Mouse (Mus musculus) Muller cell, postnatal 12 days (primary cell): Measurements from ENCODE around the gene Vat1.
A peak's percentile ranks its signal among the peaks of the same experiment; 100 is the strongest.
"Not testable (repeated sequence)": the region's sequence is repeated elsewhere in the genome, so short reads cannot be mapped to it uniquely, and the experiment has no call there.

Experiments used
- DNase-seq: peaks from one replicate; pipeline ENCODE4 v3.0.0-alpha.2; 2015; ENCODE audit errors: inconsistent ontology term

Gene Vat1

DNA sequence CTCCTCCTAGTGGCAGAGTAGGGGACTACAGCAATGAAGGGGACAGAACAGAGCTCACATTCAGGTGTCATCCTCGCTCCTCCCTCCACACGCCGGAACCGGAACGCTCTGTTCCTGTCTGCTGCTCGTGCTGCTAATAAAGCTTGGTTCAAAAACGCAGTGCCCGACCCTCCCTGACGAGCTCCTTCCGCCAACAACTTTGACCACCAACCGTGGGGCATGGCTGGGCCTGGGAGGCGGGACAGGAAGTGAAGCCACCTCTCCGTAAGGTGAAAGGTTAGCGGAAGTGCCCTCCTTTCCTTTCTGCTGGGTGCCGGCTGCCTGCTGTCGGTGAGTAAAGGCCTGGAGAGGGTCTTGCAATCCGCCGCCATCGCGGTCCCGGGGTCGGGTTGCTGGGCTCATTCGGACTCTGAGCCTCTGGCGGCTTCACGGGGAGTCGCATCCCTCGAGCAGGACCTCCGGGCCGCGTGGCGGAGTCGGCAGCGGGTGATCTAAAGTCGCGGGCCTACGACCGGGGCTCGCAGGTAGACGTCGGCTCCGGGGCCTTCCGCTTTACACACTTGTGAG, 23.8 kb downstream of the Vat1 start, which contains the start of gene Rpl27:
TSS of gene Rpl27 (plus strand) at position 172 of the 567 bp plus-strand sequence.
- DNase-seq = peak; percentile 100

DNA sequence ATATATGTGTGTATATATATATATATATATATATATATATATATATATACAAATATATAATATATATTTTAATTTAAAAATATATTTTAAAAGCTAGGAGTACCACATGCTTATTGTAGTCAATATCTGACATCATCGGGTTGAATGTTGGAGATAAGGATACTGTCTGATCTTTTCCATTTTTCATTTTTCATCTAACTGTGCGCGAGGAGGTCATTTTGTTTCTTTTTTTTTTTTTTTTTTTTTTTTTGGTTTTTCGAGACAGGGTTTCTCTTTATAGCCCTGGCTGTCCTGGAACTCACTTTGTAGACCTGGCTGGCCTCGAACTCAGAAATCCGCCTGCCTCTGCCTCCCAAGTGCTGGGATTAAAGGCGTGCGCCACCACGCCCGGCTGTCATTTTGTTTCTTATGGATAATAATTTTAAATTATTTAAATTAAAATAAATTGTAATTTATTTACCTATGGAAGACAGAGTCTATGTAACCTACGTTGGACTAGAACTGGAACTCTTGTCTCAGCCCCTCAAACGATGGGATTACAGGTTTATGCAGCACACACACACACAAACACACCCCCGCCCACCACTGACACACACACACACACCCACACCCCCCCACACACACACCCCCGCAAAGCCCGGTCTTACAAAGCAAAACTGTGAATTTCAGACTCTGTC, 24.4 kb downstream of the Vat1 start:
- not testable (repeated sequence) for DNase-seq

DNA sequence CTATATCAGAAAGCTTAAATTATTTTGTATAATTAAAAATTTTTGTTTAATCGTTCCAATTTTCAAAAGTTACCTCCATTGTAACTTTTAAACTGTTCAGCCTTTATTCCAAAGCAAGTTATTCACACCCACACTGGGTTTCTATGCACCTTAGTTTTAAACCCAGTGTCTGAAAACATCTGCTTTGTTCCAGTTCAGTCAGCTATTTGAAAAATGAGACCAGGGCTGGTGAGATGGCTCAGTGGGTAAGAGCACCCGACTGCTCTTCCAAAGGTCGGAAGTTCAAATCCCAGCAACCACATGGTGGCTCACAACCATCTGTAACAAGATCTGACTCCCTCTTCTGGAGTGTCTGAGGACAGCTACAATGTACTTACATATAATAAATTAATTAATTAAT, 28.0 kb downstream of the Vat1 start:
- not testable (repeated sequence) for DNase-seq

DNA sequence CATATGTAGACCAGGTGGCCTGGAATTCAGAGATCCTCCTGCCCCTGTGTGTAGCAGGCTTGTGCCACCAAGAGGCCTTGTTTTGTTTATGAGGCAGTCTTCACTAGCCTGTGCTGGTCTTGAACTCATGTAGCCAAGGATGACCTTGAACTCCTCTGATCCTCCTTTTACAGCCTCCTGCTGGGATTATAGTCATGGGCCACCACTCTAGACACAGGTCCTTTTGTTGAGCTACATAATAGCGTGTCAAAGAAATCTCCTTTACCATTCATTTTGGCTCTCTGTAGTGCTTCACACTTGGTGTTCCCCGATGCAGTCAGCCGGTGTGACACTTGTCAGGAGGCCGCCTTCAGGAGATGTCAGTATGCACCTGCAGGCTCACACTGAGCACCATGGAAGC, 29.1 kb downstream of the Vat1 start:
- no peak for DNase-seq

DNA sequence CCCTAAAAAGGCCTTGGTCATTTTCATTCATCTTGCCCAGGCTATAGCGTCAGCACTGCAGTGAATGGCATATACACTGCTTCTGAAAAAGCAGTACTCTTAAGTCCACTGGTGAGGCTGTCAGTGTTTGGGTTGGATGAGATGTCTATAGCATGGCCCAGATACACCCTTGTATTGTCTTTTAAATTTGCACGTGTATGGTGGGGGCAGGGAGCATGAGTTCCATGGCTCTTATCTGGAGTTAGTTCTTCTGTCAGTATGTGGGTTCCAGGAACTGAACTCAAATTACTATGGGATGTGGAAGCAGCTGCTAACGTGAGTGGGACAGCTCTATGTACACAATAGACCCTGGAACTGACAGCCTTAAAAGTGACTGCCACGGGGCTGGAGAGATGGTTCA, 30.2 kb downstream of the Vat1 start:
- DNase-seq = no peak

DNA sequence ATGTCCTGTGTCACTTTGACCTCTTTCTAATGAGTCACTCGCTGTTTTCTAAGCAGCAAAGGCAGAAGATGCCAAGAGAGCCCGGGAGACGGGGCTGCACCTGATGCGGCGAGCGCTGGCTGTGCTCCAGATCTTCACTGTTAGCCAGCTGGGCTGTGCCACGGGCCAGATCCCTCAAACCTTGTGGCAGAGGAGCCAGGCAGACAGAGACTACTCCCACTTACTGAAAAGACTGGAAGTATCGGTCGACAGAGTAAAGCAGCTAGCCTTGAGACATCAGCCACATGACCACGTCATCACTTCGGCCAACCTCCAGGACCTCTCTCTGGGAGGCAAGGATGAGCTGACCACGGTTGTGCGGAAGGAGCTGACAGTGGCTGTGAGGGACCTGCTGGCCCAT, 32.6 kb downstream of the Vat1 start:
- peak; percentile 59 for DNase-seq

GRCm38 (mm10) chr11:101431327-101431726, 34.7 kb downstream of the Vat1 start:
- no peak for DNase-seq

DNA sequence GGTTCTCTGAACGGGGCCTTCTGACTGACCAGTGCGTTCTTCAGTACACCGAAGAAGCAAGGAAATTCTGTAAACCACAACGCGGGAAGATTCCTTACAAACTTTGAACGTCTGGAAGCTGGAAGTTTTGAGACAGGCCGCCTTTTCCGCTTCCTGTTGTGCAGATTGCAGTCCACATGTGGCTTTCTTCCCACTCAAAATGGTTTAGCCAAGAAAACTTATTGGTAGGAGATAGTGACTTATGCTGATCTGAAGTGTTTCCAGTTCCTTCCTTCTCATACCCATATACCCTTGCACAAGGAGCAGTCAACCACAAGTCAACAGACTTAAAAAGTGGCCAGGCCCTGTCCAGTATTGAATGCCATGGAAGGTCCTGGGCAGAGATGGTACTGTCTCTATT, 39.9 kb downstream of the Vat1 start:
- no peak for DNase-seq

DNA sequence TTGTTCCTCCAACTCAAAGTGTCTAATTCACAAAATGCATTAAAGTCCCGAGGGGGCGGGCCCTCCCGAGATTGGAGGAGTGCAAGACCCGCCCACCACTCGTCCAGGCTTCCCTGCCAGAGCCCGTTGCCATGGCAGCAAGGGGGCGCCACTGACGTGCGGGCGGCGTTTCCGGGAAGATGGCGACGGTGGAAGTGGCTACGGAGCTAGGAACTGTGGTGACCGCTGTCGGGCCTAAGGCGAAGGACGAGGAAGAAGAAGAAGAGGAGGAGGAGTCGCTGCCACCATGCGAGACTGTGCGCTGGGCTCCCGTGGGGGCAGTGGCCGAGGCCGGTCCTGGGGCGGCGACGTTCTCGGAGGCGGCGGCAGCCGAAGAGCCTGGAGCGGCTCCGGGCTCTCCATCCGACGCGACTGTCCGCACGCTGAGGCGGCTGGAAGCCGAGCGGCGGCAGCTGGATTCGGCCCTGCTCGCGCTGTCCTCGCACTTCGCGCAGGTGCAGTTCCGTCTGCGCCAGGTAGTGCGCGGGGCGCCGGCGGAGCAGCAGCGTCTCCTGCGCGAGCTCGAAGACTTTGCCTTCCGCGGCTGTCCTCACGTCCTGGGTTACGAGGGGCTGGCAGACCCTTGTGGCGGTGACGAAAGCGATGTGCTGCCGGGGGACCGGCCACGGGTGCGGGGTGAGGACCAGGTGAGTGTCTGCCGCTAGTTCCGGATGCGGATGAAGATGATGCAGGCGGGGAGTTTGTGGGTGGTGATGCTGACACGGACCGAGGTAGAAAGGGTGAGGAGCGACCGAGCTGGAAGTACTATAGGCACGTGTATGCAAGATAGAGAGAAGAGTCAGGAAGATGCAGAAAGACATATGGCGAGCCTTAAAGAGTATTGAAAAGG, 40.9 kb downstream of the Vat1 start, which contains the start of the genes Rundc1 and Ptges3l:
TSS of gene Rundc1 (plus strand) at position 161 of the 889 bp plus-strand sequence.
TSS of gene Ptges3l (minus strand) at position 409 of the 889 bp plus-strand sequence.
- peak; percentile 98 for DNase-seq

GRCm38 (mm10) chr11:101424105-101424851, 41.8 kb downstream of the Vat1 start, which contains the start of gene Gm27029:
Gene Gm27029 (minus strand): TSS chr11:101424796.
- peak; percentile 30 for DNase-seq

DNA sequence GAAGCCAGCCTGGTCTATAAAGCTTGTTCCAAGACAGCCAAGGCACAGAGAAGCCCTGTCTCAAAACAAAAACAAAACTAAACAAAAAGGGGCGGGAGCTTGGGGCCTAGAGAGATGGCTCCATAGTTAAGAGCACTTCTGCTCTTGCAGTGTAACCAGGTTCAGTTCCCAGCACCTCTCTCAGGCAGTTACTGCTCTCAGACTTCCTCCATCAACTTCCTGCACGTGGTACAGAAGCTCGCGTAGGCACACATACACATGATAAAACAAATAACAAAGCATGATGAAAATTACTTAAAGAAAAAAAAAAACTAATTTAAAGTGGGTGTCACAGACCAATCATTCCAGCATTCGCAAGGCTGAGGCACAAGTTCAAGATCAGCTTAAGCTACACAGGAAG, 45.9 kb downstream of the Vat1 start:
- no peak for DNase-seq

DNA sequence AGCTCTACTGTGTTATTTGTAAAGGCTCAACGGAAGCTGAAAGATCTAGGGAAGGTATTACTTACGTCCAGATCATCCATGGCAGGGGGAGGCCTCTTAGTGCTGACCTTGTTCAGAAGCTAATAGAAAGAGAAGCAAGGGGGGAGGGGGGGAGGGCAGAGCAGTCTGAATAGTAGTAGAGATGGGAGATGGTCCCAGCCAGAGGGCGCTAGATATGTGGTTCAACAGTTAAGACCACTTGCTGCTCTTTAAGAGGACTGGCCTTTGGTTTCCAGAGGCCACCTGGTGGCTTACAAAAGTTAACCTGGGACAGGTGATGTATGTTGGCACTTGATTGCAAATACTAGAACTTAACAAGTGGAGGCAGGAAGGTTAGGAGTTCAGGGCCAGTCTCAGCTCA, 46.4 kb downstream of the Vat1 start:
- no peak for DNase-seq

- no peak for DNase-seq
Measured at GRCm38 (mm10) chr11:101418991-101419390, 47.0 kb downstream of the Vat1 start.

- peak; percentile 82 for DNase-seq
Measured at GRCm38 (mm10) chr11:101417101-101417855, 48.8 kb downstream of the Vat1 start, which contains the start of gene Aarsd1. Gene Aarsd1 (minus strand): TSS chr11:101417615.

- no peak for DNase-seq
Measured at GRCm38 (mm10) chr11:101416433-101417100, 49.5 kb downstream of the Vat1 start.

DNA sequence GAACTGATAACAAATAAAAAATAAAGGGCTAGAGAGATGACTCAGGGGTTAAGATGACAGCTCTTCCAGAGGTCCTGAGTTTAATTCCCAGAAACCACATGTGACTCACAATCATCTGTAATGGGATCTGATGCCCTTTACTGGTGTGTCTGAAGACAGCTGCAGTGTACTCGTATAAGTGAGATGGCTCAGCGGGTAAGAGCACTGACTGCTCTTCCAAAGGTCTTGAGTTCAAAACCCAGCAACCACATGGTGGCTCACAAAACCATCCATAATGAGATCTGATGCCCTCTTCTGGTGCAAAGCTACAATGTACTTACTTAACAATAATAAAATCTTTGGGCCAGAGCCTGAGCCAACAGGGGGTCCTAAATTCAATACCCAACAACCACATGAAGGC, 50.7 kb downstream of the Vat1 start:
- no peak for DNase-seq
